Mouse (Mus musculus): ENCODE data around the gene Bmp2k. TPM values are rescaled to one million over a fixed set of nuclear protein-coding genes. Genes with fewer than 3 reads are reported as not detected.

The Bmp2k gene
- total and polyA plus RNA-seq, 3 experiments, result 7.9 to 9.1 (median 8.9) TPM

- TF ChIP-seq SMC3 (IDR thresholded peaks at IDR 0.05; ENCODE audit: low read depth, low read length), result no peak
- no peak for TF ChIP-seq NELFE (IDR thresholded peaks at IDR 0.05; ENCODE audit: low read depth, low read length)
- peak; percentile 26; the same call in 1 of the 2 replicates for TF ChIP-seq POLR2A (IDR thresholded peaks at IDR 0.05; ENCODE audit: low read depth, low read length)
- TF ChIP-seq MAX (IDR thresholded peaks at IDR 0.05; ENCODE audit: low read length), result peak; percentile 45
- TF ChIP-seq RCOR1 (conservative IDR thresholded peaks at IDR 0.05; ENCODE audit: low read depth, low read length), result no peak
- no peak for TF ChIP-seq MAFK (IDR thresholded peaks at IDR 0.05; ENCODE audit: insufficient replicate concordance, low read length)
- TF ChIP-seq MEF2A (IDR thresholded peaks at IDR 0.05; ENCODE audit: borderline replicate concordance, low read depth, low read length), result peak; percentile 61; the same call in 1 of the 2 replicates
- 0 out of 2 replicates have a peak, but pooled peaks have one; percentile 63 for TF ChIP-seq JUND (conservative IDR thresholded peaks at IDR 0.05; ENCODE audit: low read depth, low read length)
- no peak for TF ChIP-seq CHD2 (IDR thresholded peaks at IDR 0.05; ENCODE audit: low read length)
- no peak for TF ChIP-seq PAX5 (IDR thresholded peaks at IDR 0.05; ENCODE audit: low read length)
- no peak for TF ChIP-seq USF2 (conservative IDR thresholded peaks at IDR 0.05; ENCODE audit: low read depth, low read length)
- no peak for TF ChIP-seq MXI1 (IDR thresholded peaks at IDR 0.05; ENCODE audit: low read depth, low read length)
- TF ChIP-seq GABPA (IDR thresholded peaks at IDR 0.05; ENCODE audit: insufficient replicate concordance, low read depth, low read length), result no peak
These were observed 34.6 kb upstream of the Bmp2k start (continued) for GRCm38 (mm10) chr5:96962934-96963301.

- Histone ChIP-seq H3K9ac (ENCODE audit: insufficient read depth, low read depth) (peak overlapping the region; percentile 89), H3K36me3 (replicated peaks in 1 of 2; ENCODE audit: control insufficient read depth in 1 of 2, insufficient read depth in 1 of 2, low read length in 1 of 2) (no peaks in the 10 kb centered on the region), H3K4me2 (ENCODE audit: insufficient read depth, low read depth, poor library complexity, severe bottlenecking) (peak overlapping the region; percentile 87), H3K4me1 (ENCODE audit: control insufficient read depth in 1 of 2, insufficient read depth in 2 of 2) (peaks cover 12 to 68% of the 10 kb centered on the region in 2 experiments), H3K9me3 (replicated peaks; ENCODE audit: low read length) (no peaks in the 10 kb centered on the region), H3K79me2 (replicated peaks; ENCODE audit: control insufficient read depth, extremely low read depth, insufficient read depth, poor library complexity, severe bottlenecking) (no peaks in the 10 kb centered on the region), H3K27ac (ENCODE audit: insufficient read depth, low read depth) (peak overlapping the region; percentile 97), H3K4me3 (replicated peaks in 1 of 3; ENCODE audit: low read depth in 2 of 3, low read length in 2 of 3, poor library complexity in 1 of 3) (no peak overlapping the region), H3K27me3 (replicated peaks) (no peaks in the 10 kb centered on the region)
- in situ Hi-C loops (cut with MboI; ENCODE audit: low pct_ligation_motif_present, low pct_unique_long_range_greater_than_20kb, low sequenced_read_pairs), result no loop called here
- 0 out of 2 replicates have a peak, but pooled peaks have one; percentile 10 for TF ChIP-seq TBP (conservative IDR thresholded peaks at IDR 0.05; ENCODE audit: low read depth, low read length)
- TF ChIP-seq RAD21 (IDR thresholded peaks at IDR 0.05; ENCODE audit: low read depth, low read length), result no peak
- no peak for TF ChIP-seq MEF2A (IDR thresholded peaks at IDR 0.05; ENCODE audit: borderline replicate concordance, low read depth, low read length)
- TF ChIP-seq MAFK (IDR thresholded peaks at IDR 0.05; ENCODE audit: insufficient replicate concordance, low read length), result peak; percentile 84
- peak; percentile 64; the same call in 1 of the 2 replicates for TF ChIP-seq MAZ (IDR thresholded peaks at IDR 0.05; ENCODE audit: low read depth, low read length)
- TF ChIP-seq CHD2 (IDR thresholded peaks at IDR 0.05; ENCODE audit: low read length), result peak; percentile 74
- peak; percentile 30; the same call in 1 of the 2 replicates for TF ChIP-seq POLR2A (IDR thresholded peaks at IDR 0.05; ENCODE audit: low read depth, low read length)
- peak; percentile 15; the same call in 1 of the 2 replicates for TF ChIP-seq TCF12 (IDR thresholded peaks at IDR 0.05; ENCODE audit: low read depth, low read length)
- 0 out of 2 replicates have a peak, but pooled peaks have one; percentile 19 for TF ChIP-seq ETS1 (conservative IDR thresholded peaks at IDR 0.05; ENCODE audit: low read depth, low read length)
- peak; percentile 29 for DNase-seq (ENCODE audit: extremely low read depth)
- dilution Hi-C loops (cut with MboI; ENCODE audit: extremely low pct_ligation_motif_present, extremely low pct_unique_long_range_greater_than_20kb, low sequenced_read_pairs), result no loop called here
These were observed 33.1 kb upstream of the Bmp2k start for GRCm38 (mm10) chr5:96964062-96965028.

All from CH12.LX (cell line).